Mouse (Mus musculus) left cerebral cortex, adult 8-10 months (tissue): ENCODE measurements at regions not wholly inside any gene's neighbourhood (a gene's known extent, or its start where the extent isn't known, plus 50 kb on each side); places are given as distances from the start of the nearest gene placed in this dataset.

Experiments
- DNase-seq, 2 experiments: peaks; one replicate each; pipeline ENCODE4 v3.0.0; 2022; ENCODE audit warnings: low spot score in 2 of 2

DNA sequence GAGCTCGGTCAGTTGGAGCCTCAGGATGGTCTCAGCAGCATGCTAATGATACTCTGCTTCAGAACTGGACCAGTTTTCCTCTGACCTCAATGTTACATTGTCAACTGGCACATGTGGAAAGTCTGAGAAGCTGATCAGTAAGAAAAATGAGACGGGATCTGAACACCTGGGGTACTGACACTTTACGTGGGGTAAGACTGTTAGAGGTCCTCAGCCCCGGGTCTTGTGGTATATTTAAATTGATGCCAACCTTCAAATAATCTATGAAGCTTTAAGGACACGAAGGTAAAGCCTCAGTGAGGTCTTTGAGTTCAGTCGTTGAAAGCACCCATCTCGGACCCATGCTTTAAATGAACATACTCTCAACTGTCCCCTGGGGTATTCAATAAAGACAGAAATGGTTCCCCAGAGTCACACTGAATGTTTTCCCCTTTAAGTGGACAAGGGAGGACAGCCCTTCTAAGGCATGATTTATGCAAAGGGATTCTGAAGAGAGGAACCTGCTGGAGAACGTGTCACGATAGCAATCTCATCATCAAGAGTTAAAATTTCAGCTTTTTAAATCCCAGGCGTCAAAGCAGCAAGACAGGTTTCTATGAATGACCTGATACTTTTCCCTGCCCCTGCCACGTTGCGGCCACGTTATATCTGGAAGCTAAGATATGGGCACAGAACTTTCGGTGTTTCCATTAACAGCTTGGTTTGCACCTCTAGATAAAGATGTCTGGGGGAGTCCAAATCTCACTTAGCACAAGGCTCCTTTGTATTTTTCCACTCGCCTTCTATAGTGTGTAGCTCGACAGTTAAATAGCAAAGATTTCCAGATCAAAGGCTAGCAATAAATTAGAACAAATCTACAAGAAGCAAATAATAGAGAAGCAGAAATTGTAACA lies 76.7 kb upstream of the Atp2b1 start:
- DNase-seq, result no peak

DNA sequence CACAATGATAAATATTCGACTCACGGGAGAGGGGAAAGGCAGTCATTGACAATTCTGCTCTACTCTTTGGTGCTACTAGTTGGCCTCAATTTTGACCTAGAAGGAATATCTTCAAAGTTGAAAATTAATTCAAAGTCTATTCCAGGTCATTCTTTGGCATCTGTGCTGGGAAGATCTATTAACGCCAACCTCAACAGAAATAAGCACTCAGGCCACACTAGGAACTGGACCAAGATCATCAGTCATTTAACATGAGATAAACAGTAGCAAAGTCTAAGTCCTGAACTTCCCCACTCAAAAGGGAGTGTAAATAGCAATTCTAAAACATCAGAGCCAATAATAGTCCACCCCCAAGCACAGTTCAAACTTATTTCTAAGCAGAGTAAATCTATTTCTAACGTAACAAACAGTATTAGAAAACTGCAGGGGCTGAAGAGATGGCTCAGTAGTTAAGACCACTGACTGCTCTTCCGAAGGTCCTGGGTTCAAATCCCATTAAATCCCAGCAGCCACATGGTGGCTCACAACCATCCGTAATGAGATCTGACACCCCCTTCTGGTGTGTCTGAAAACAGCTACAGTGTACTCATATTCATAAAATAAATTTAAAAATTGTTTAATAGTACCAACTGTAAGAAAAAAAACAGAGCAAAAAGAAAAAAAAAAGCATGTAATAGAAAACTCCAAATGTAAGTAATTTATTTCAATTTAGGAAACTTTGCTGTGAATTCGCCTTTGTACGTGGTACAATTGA lies 75.1 kb upstream of the Atp2b1 start:
- DNase-seq, result no peak

DNA sequence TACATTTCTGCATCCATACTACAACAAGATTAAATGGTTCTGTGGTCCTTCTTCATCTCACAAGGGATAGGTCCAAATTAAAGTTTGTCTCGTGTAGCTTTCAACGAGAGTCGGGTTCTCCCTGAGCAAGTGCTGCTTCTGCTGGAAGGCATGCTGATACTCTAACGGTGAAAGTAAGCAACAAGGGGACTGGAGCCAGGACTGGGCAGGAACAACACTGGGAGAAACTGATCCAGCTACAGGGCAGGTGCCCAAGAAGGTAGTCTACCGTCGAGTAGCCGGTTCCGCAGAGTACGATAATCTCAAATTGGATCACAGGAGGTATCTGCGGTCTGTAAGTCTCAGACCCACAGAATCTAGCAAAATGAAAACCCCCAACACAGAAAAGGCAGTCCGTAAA lies 74.2 kb upstream of the Atp2b1 start:
- DNase-seq, result no peak

DNA sequence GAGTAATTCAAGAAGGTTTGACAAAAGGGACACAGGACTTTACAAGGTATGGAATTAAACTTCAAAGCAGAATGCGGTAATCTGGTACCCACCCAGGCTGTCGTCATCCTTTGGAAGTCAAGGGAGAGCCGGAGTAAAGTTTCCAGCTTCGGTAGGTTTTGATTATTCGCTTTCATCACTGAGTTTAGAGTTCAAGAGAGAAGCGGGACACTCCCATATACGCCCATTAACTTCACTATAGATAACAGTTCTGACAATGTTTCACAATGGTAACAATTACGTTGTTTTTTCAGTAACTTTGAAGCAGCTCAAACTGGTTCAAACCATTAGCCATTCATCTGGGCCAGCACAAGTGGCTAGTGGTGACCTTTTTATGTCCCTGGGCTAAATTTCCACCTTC lies 73.8 kb upstream of the Atp2b1 start:
- DNase-seq, result no peak

DNA sequence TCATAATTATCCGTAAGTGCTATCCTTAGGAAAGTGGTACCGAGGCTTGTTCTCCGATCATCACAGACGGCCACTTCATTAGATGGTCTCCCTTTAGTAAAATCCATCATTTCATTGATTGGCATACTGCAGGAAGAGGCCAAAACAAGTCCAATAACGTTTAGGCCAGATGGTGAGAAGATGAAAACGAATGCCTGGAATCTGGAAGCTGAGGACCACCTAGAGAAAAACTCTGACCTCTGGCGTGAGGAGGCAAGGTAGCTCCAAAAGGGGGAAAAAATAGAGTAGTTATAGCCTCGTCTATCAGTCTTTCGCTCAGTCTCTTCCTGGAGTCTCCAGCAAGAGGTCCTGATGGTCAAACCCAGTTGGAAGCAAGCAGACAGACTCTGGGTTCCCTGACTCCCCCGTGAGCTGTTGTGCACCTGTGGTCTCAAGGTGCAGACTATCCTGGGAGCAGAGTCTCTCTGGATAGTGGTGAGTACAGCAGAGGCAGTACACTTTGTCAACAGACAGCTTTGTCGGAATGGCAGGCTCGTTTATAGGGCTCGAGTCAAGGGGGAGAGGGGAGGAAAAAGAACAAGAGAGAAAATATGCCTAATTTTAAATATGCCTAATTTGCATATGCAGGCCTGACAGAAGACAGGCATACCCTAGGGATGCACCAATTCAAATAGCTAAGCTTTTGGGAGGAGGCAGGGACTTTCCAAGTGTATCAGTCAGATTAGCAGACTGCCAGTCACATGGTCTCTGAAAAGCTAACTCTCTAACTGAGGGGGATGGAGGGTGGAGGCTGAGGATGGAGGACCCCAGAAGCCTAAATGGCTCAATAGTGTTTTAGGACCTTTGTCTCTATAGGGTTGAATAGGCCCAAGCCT lies 73.0 kb upstream of the Atp2b1 start:
- DNase-seq, result no peak

DNA sequence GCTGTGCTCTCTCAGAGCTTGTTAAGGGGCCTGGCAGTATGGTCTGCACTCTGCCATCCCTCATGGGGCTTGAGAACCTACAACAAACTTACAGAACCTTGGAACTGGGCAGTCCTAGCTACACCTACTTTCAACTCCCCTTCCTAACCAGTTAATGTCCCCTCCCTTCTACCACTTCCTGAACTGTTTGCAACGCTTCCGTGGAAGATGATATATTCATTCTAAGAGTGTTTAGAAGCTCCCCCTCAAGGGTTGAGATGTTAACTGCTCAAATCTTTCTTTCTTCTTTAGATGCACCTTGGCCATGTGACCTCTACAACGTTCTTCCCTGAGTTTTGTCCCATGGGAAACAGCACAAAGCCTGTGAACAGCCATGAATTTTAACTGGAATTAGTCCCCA lies 72.3 kb upstream of the Atp2b1 start:
- DNase-seq, result no peak

DNA sequence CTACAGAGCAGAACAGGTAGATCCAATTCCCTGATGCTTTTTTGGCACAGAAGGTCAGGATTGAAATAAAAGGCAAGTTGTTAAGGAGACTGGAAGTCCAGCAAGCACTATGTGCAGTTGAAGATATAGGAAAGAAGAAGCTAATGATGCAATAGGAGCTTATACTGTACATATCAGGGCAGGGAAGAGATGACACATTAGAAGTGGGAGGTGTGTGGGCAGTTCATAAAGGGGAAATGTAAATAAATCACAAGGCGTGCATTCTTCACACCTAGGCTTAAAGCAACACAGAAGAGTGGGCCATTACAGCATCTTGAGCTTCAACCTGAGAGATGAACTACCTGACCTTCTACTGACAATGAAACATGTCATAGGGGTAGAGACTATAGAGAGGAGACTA lies 71.5 kb upstream of the Atp2b1 start:
- no peak for DNase-seq

DNA sequence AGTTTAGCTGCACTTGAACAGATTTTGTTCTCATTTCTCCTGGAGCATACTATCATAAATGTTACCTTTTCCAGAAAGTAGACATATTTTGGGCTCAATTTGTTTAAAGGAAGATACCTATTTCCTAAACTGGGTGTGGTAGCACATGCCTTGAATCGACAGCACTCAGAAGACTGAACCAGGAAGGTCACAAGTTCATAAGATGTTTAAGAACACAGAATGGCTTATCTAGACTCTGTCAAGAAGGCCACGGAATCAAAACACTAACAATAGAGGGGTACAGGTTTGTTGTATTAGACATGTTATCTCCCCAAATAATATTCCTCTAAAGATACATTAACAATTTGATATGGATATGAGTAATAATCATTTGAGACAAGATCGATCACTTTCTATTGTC lies 64.4 kb upstream of the Atp2b1 start:
- no peak for DNase-seq

DNA sequence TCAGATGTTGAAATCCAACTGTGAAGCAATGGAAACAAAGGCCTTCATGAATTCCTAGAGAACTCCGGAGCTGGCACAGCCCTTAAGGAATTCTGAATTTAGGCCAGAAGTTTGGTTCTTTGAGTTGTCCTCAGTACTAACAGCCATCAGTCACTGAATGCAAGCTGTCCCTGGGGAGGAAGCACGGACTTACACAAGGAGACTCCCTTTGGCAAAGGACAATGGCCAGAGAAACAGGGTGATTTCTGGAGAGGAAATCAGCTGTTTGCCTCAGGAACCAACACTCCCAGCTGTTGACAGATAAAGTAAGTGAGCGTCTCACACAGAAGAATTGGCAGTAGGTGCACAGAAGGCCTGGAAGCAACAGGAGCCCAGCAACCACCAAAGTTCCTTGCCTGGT lies 56.8 kb upstream of the Atp2b1 start:
- no peak for DNase-seq

DNA sequence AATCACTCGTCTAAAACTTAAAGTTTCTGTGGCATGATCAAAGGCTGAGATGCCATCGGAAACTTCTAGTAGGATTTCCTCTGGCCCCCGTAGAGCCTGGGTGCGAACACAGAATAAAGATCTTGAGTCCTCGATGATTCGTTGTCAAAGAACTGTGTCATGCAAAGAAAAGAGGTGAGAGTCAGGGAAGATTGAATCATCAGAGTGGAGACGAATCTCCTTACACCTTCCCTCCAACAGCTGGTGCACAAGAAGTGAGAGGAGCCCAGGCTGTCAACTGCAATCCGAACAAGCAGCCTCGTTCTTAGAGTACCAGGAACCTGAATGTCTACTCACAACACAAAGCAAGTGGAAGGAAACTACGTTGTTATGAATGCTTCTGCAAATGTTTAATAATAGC lies 52.7 kb upstream of the Atp2b1 start:
- peak in 1 of 2 experiments; percentile 19 for DNase-seq

DNA sequence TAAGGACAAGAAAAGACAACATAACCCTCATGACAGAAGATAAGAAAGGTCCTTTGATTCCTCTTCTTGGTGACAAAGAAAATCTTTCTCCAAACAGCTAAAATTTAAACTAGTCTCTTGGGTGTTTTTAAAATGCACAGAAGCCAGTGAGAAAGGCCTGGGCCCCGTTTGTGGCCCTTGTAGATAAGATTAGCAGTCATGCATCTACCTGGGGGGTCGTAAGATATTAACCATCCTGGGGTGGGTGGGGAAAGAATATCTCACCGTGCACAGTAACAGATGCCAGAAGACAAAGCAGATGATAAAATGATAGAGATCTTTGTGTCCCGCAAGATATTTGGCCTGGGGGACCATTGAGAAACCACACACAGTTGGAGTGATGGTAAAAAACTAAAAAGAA lies 51.5 kb upstream of the Atp2b1 start:
- no peak for DNase-seq

DNA sequence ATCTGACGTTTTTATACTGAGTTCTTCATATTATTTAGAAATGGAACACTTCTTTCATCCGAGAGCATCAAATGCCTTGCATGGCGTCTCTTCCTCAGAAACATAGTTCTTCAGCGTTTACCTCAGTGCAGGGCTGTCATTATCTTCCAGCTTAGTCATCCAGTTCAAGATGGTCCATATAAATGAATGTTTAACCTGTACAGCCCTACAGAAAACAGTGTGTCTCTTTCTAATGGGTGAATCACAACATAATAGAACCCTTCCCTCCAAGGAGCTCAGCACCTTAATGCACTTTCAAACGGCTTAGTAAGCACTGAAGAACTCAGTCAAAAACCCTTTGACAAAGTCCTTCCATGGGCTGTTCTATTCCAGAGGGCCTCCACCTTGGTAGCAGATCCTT lies 49.8 kb upstream of the Atp2b1 start:
- DNase-seq, result no peak
